Mouse (Mus musculus) C2C12 (cell line): Measurements from ENCODE around the gene Prmt3. TPM values are rescaled to one million over a fixed set of nuclear protein-coding genes. Genes with fewer than 3 reads are reported as not detected.

Experiments
- H3K27me3 ChIP-seq: one replicate; pipeline ENCODE4 v1.6.1; 2011; ENCODE audit not compliant: control insufficient read depth, insufficient read depth, insufficient read length
- H3K36me3 ChIP-seq: one replicate; pipeline ENCODE4 v1.6.1; 2011; ENCODE audit not compliant: control insufficient read depth, insufficient read depth
- H3K4me3 ChIP-seq: one replicate; pipeline ENCODE4 v1.5.1; 2011; ENCODE audit warnings: mild to moderate bottlenecking, control low read depth; ENCODE audit not compliant: poor library complexity, insufficient read depth, severe bottlenecking
- H3K79me2 ChIP-seq: one replicate; pipeline ENCODE4 v1.6.1; 2011; ENCODE audit not compliant: control insufficient read depth, insufficient read depth
- H3K79me3 ChIP-seq: one replicate; pipeline ENCODE4 v1.6.1; 2011; ENCODE audit warnings: low read depth, control low read depth
- H3ac ChIP-seq: one replicate; pipeline ENCODE3; 2011; ENCODE audit warnings: low read depth; ENCODE audit not compliant: control insufficient read depth, insufficient read length
- CEBPB ChIP-seq: IDR thresholded peaks from one replicate; pipeline ENCODE4 v1.6.1; 2011; ENCODE audit warnings: low read depth, mild to moderate bottlenecking, control low read depth, moderate library complexity
- CTCF ChIP-seq: IDR thresholded peaks from one replicate; pipeline ENCODE4 v1.5.1; 2011; ENCODE audit not compliant: control insufficient read depth, insufficient read depth, insufficient read length
- FOSL1 ChIP-seq: IDR thresholded peaks from one replicate; pipeline ENCODE4 v1.8.0; 2011; ENCODE audit warnings: mild to moderate bottlenecking, low read length; ENCODE audit not compliant: poor library complexity, insufficient read depth, severe bottlenecking
- MAX ChIP-seq: IDR thresholded peaks from one replicate; pipeline ENCODE4 v1.6.1; 2011; ENCODE audit warnings: mild to moderate bottlenecking, control low read depth
- MYOD1 ChIP-seq: IDR thresholded peaks from one replicate; pipeline ENCODE4 v1.6.1; 2011; ENCODE audit warnings: low read depth; ENCODE audit not compliant: control insufficient read depth, insufficient read length
- MYOG ChIP-seq: IDR thresholded peaks from one replicate; pipeline ENCODE4 v1.6.1; 2011; ENCODE audit not compliant: control insufficient read depth, insufficient read length; ENCODE audit errors: extremely low read depth
- USF1 ChIP-seq: IDR thresholded peaks from one replicate; pipeline ENCODE4 v1.6.1; 2011; ENCODE audit warnings: low read depth, mild to moderate bottlenecking, control low read depth, moderate library complexity
- polyA plus RNA-seq: library from polyadenylated mRNA; unstranded; fragments of >200 nt; fragmentation: generic; extraction: Trizol; gene quantifications from one replicate; pipeline ENCODE4 v1.2.1, GENCODE M21; 2012; ENCODE audit warnings: missing spikeins

The Prmt3 gene
- polyA plus RNA-seq, 1 experiment = 29.3 TPM

DNA sequence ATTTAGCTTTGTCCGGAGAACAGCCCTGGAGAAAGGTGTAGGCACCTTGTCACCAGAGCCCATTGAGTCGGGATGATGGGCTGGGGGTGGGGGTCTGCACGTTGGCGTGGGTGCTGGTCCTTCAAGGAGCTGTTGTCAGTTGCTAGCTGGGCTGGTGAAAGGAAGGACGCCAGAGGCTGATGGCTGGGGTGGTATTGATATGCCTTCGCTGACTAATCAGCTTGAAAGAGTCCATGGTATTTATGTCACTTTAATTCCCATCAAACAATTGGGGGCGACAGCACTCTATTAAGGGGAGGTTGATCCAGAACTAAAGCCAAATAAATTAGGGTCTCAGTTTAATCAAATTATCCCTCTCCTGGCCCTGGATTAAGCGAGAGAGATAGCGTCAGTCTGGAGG lies 9.6 kb upstream of the Prmt3 start:
- Histone ChIP-seq H3K79me2 (no peaks in the 10 kb centered on the region), H3ac (no peak overlapping the region), H3K27me3 (no peaks in the 10 kb centered on the region), H3K79me3 (no peaks in the 10 kb centered on the region), H3K36me3 (no peaks in the 10 kb centered on the region), H3K4me3 (no peak overlapping the region)
- no peak for TF ChIP-seq MYOD1
- TF ChIP-seq CTCF = no peak
- TF ChIP-seq FOSL1 = no peak
- TF ChIP-seq CEBPB = no peak

GRCm38 (mm10) chr7:49774396-49774795 lies 3.8 kb upstream of the Prmt3 start:
- Histone ChIP-seq H3K36me3 (no peaks in the 10 kb centered on the region), H3K79me2 (peaks cover 8% of the 10 kb centered on the region), H3ac (no peak overlapping the region), H3K27me3 (no peaks in the 10 kb centered on the region), H3K79me3 (peaks cover 4% of the 10 kb centered on the region), H3K4me3 (no peak overlapping the region)
- TF ChIP-seq CTCF (no peak), MYOG (no peak), FOSL1 (no peak), MYOD1 (no peak), MAX (no peak), CEBPB (no peak), USF1 (no peak)

- peaks cover 8% of the 10 kb centered on the region for H3K79me3 ChIP-seq
- H3K36me3 ChIP-seq = peaks cover 21% of the 10 kb centered on the region
- H3K27me3 ChIP-seq = no peaks in the 10 kb centered on the region
- TF ChIP-seq MYOG (no peak), CEBPB (no peak), CTCF (no peak), USF1 (no peak), MYOD1 (no peak), FOSL1 (no peak)
- peaks cover 16% of the 10 kb centered on the region for H3K79me2 ChIP-seq
- H3ac ChIP-seq = no peak overlapping the region
- H3K4me3 ChIP-seq = no peak overlapping the region
Observed at GRCm38 (mm10) chr7:49777585-49777984, 561 bp upstream of the Prmt3 start.

DNA sequence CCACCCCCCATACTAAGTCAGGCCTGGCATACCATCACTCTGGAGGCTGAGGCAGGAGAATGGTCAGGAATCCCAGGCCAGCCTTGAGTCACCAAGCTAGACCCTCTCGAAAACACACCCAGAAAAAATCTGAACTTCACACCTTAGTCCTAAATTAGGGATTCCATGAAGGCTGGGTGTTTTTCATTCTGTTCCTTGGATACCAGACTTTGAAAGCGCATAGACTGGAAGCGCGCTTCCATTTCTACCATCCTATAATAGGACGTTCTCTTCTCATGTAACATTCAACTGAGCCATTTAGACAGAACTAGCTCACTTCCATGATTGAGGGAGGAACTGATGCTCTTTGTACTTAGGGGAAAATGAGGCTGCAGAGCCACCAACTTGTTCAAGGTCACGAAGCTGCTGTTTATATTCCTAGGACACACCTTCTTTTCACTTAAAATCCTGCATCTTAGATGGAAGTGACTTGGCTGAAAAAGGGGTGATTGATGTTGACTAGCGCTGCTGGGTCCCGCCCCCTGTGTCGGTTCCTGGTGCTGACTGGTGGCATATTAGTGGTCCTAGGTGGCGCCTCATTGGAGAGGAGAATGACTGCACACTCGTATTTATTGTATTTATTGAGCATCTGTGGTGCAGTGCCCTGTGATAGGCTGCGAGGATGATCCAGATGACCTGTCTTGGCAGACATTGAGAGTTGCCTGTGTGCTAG lies 914 bp downstream of the Prmt3 start:
- Histone ChIP-seq H3K27me3 (no peaks in the 10 kb centered on the region), H3ac (no peak overlapping the region), H3K79me2 (peaks cover 16% of the 10 kb centered on the region), H3K4me3 (peak overlapping the region; percentile 44), H3K79me3 (peaks cover 8% of the 10 kb centered on the region), H3K36me3 (peaks cover 23% of the 10 kb centered on the region)
- no peak for TF ChIP-seq CEBPB
- TF ChIP-seq MYOD1 = no peak
- TF ChIP-seq MYOG = no peak
- no peak for TF ChIP-seq MAX
- no peak for TF ChIP-seq CTCF
- TF ChIP-seq USF1 = no peak
- TF ChIP-seq FOSL1 = no peak

GRCm38 (mm10) chr7:49783017-49783416 lies 4.9 kb downstream of the Prmt3 start:
- peaks cover 8% of the 10 kb centered on the region for H3K79me3 ChIP-seq
- H3ac ChIP-seq = no peak overlapping the region
- no peaks in the 10 kb centered on the region for H3K27me3 ChIP-seq
- peaks cover 33% of the 10 kb centered on the region for H3K36me3 ChIP-seq
- H3K79me2 ChIP-seq = peaks cover 16% of the 10 kb centered on the region
- TF ChIP-seq MYOG (no peak), FOSL1 (no peak), MYOD1 (no peak), CTCF (no peak), USF1 (no peak), CEBPB (no peak), MAX (no peak)
- H3K4me3 ChIP-seq = no peak overlapping the region

DNA sequence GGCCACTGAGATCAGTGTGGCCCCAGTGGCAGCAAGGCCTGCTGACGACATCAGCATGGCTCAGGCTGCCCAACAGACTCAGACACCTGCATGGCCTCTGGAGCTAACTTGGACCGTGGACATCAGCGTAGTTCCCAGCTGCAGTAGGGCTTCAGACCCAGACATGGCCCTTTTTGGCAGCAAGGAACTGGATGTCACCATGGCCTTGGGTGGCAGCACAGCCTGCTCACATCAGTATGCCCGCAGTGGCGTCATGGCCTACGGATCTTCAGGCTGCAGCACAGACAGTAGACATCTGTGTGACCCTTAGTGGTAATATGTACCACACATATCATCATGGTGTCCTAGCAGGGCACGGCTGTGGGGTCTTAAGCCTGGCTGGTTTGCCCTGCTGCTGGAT lies 7.0 kb downstream of the Prmt3 start:
- TF ChIP-seq USF1 = no peak
- no peak for TF ChIP-seq MYOG
- TF ChIP-seq CTCF = no peak
- no peak for TF ChIP-seq MAX
- no peak for TF ChIP-seq MYOD1
- TF ChIP-seq CEBPB = no peak
- no peak for TF ChIP-seq FOSL1
- peaks cover 42% of the 10 kb centered on the region for H3K36me3 ChIP-seq

More for the DNA sequence above, 7.0 kb downstream of the Prmt3 start:
- peaks cover under 1% of the 10 kb centered on the region for H3K79me2 ChIP-seq
- peaks cover under 1% of the 10 kb centered on the region for H3K79me3 ChIP-seq
- H3K27me3 ChIP-seq = no peaks in the 10 kb centered on the region
- H3ac ChIP-seq = no peak overlapping the region
- H3K4me3 ChIP-seq = no peak overlapping the region
